Mouse (Mus musculus): ENCODE measurements around the gene Pdpr.
A peak's percentile ranks its signal among the peaks of the same experiment; 100 is the strongest.
"Not testable (repeated sequence)": the region's sequence is repeated elsewhere in the genome, so short reads cannot be mapped to it uniquely, and the experiment has no call there.

Pdpr gene

GRCm38 (mm10) chr8:111090126-111090525, 4.3 kb upstream of the Pdpr start:
- peak; percentile 83 for DNase-seq (ENCODE audit: low read depth, low spot score)

DNA sequence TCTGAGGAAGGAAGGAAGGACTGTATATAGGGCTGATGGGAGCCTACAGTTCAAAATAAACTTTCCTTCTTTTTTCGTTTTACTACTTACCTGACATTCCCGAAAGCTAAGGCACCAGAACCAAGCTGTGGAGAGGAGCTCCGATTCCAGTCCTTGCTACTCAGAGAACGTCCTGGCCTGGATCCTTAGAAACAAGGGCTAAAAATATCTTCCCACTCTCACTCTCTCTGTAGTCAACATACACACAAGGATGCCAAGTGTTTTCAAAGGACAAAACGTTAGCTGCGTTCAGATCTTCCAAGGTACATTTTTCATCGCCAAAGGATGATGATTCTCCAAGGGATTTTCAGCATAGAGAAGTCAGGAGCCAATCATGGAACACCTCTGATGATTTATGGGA, 2.7 kb upstream of the Pdpr start:
- no peak for DNase-seq (ENCODE audit: low read depth, low spot score)

GRCm38 (mm10) chr8:111092326-111092725, 2.1 kb upstream of the Pdpr start, which contains the start of gene Clec18a:
Gene Clec18a, minus strand, starts transcription at chr8:111092426.
- not testable (repeated sequence) for DNase-seq (ENCODE audit: low read depth, low spot score)

DNA sequence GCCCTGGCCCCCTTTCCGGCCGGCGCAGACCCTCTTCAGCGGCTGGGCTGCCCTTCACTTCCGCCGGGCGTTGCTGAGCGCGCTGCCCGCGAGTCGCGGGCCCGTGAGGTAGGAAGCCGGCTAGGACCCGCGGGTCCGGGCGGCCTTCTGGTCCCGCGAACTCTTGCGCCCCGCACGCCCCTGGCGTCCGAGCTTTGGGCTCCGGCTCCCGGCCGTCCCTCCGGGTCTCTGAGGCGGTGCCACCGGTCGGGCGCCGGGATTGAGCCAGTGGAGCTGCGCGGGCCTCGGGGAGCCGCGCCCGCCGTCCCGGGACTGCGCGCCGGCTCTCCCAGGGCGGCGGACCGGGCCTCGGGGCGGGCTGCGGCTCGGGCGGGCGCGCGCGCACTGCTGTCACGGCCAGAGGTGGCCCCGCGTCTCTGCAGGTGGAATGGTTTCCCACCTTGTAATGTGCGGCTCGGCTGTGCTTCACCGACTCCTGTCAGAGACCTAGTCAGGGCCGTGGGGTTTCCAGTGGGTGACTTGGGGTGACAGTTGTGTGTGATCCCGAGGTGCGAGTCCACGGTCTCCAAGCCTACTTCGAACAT, 381 bp downstream of the Pdpr start:
- DNase-seq (ENCODE audit: low read depth, low spot score): not testable (repeated sequence)

DNA sequence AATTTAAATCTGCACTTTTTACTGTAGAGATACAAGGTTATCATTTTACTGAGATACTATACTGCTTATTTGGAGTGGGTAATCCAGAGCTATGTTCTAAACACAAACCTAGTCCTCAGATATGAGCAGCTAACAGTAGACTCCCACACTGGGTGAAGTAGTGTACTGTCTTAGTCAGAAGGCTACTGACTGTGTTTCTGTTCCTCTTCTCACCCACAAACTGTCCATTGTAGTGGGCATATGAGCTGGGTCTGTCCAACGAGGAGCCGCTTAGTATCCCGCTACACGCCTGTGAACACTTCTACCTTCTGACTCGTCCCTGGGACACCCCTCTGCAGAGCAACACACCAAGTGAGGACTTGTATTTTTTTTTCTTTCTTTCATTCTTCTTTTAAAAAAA, 20.5 kb downstream of the Pdpr start:
- DNase-seq (ENCODE audit: low read depth, low spot score): no peak

DNA sequence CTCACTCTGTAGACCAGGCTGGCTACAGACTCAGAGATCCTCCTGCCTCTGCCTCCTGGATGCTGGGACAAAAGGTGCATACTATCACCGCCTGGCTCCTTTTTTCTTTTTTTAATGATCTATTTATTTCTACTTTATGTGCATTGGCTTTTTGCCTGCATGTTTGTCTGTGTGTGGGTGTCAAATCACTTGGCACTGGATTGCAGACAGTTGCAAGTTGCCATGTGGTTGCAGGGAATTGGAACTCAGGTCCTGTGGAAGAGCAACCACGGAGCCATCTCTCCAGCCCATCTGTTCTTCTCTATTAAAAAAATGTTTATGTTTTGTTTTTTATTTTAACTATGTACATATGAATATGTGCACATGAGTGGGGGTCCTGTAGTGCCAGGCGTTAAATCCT, 25.1 kb downstream of the Pdpr start:
- DNase-seq (ENCODE audit: low read depth, low spot score): no peak

GRCm38 (mm10) chr8:111130756-111131155, 36.3 kb downstream of the Pdpr start:
- no peak for DNase-seq (ENCODE audit: low read depth, low spot score)

DNA sequence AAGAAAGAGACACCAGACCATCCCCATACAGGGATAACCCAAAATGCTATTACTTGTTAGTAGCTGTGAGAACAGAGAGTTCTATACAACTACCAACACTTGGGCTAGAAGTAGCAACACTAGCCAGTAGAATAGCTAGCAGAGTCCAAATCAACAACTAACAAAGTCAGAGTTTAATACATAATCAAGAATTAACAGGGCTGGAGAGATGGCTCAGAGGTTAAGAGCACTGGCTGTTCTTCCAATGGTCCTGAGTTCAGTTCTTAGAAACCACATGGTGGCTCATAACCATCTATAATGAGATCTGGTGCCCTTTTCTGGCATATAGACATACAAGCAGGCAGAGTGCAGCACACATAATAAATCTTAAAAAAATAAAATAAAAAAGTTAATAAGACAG, 48.1 kb downstream of the Pdpr start:
- no peak for DNase-seq (ENCODE audit: low read depth, low spot score)

DNA sequence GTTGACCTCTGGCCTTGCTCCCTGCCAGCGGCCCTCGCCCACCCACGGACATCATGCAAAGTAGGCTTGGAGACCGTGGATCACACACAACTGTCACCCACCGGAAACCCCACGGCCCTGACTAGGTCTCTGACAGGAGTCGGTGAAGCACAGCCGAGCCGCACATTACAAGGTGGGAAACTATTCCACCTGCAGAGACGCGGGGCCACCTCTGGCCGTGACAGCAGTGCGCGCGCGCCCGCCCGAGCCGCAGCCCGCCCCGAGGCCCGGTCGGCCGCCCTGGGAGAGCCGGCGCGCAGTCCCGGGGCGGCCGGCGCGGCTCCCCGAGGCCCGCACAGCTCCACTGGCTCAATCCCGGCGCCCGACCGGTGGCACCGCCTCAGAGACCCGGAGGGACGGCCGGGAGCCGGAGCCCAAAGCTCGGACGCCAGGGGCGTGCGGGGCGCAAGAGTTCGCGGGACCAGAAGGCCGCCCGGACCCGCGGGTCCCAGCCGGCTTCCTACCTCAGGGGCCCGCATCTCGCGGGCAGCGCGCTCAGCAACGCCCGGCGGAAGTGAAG, 50.5 kb downstream of the Pdpr start:
- DNase-seq (ENCODE audit: low read depth, low spot score): peak; percentile 64

- DNase-seq (ENCODE audit: low read depth, low spot score): peak; percentile 91
Observed at GRCm38 (mm10) chr8:111145460-111146012, 51.1 kb downstream of the Pdpr start.

- DNase-seq (ENCODE audit: low read depth, low spot score): peak; percentile 31
Observed at GRCm38 (mm10) chr8:111155721-111156436, 61.4 kb downstream of the Pdpr start.

GRCm38 (mm10) chr8:111157617-111158016, 63.2 kb downstream of the Pdpr start:
- peak; percentile 51 for DNase-seq (ENCODE audit: low read depth, low spot score)

- no peak for DNase-seq (ENCODE audit: low read depth, low spot score)
Observed at GRCm38 (mm10) chr8:111171661-111172060, 77.2 kb downstream of the Pdpr start.

DNA sequence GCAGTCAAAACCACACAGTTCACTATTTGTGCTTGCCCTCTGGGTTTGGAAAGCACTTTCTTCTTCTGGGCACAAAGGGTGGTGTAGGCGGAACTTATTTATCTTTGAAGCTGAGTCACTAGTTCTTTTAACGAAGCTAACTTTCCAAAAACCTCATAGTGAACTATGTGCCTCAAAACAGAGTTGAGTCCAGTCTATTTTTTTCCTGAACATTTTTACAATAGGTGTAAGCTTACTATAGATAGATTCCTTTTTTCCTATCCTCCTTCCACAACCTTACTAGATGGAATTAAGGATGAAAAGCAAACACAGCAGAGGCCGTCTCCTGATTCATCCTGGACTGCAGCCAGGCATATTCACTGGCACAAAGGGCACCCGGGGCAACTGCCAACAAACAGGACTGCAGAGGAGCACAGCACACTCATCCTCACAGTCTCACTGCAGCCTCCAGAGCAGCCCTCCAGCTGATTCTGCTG, 91.1 kb downstream of the Pdpr start:
- DNase-seq (ENCODE audit: low read depth, low spot score): no peak

Measured in A20 (cell line).